Mouse (Mus musculus): ENCODE measurements around the gene Klhl8. TPM values are rescaled to one million over a fixed set of nuclear protein-coding genes. Genes with fewer than 3 reads are reported as not detected.

Gene Klhl8
- polyA plus RNA-seq, 1 experiment from 2014 or later, result 8.5 TPM

- ATAC-seq, result no peak
- H3K36me3 ChIP-seq, result no peaks in the 10 kb centered on the region
- no peak overlapping the region for H3K4me2 ChIP-seq (replicated peaks)
- no peak overlapping the region for H3K4me3 ChIP-seq (replicated peaks)
- H3K9ac ChIP-seq, result no peak overlapping the region
- H3K27ac ChIP-seq, result no peak overlapping the region
- H3K4me1 ChIP-seq (replicated peaks), result 0 out of 2 replicates have a peak, but pooled peaks cover 2% of the 10 kb centered on the region
- H3K9me3 ChIP-seq, result no peaks in the 10 kb centered on the region
- H3K27me3 ChIP-seq (replicated peaks), result no peaks in the 10 kb centered on the region
- WGBS, result 95% methylated on average over 3 of the region's 3 CpGs
These were observed 94.3 kb downstream of the Klhl8 start for GRCm38 (mm10) chr5:103816718-103817117.

GRCm38 (mm10) chr5:103815249-103815617, 95.8 kb downstream of the Klhl8 start:
- H3K9me3 ChIP-seq, result no peaks in the 10 kb centered on the region
- 37% methylated on average over 4 of the region's 4 CpGs for WGBS
- H3K27ac ChIP-seq, result no peak overlapping the region
- H3K27me3 ChIP-seq (replicated peaks), result no peaks in the 10 kb centered on the region
- no peak overlapping the region for H3K4me3 ChIP-seq (replicated peaks)
- no peak overlapping the region for H3K9ac ChIP-seq
- no peaks in the 10 kb centered on the region for H3K4me1 ChIP-seq (replicated peaks)
- H3K4me2 ChIP-seq (replicated peaks), result no peak overlapping the region
- ATAC-seq, result no peak
- no peaks in the 10 kb centered on the region for H3K36me3 ChIP-seq

GRCm38 (mm10) chr5:103814551-103815248, 96.4 kb downstream of the Klhl8 start:
- H3K36me3 ChIP-seq, result no peaks in the 10 kb centered on the region
- no peak overlapping the region for H3K4me2 ChIP-seq (replicated peaks)
- H3K4me3 ChIP-seq (replicated peaks), result no peak overlapping the region
- H3K9ac ChIP-seq, result no peak overlapping the region
- H3K4me1 ChIP-seq (replicated peaks), result no peaks in the 10 kb centered on the region
- peak; percentile 75 for ATAC-seq
- H3K27ac ChIP-seq, result peak overlapping the region; percentile 44
- no peaks in the 10 kb centered on the region for H3K27me3 ChIP-seq (replicated peaks)
- H3K9me3 ChIP-seq, result no peaks in the 10 kb centered on the region
- 38% methylated on average over 16 of the region's 16 CpGs for WGBS

GRCm38 (mm10) chr5:103813997-103814542, 97.0 kb downstream of the Klhl8 start:
- Histone ChIP-seq H3K27ac (peak overlapping the region; percentile 44; the same call in 1 of the 2 replicates), H3K4me2 (replicated peaks) (no peak overlapping the region), H3K4me1 (replicated peaks) (no peaks in the 10 kb centered on the region), H3K4me3 (replicated peaks) (no peak overlapping the region), H3K9me3 (no peaks in the 10 kb centered on the region), H3K27me3 (replicated peaks) (no peaks in the 10 kb centered on the region), H3K36me3 (no peaks in the 10 kb centered on the region), H3K9ac (no peak overlapping the region)
- no peak for ATAC-seq
- WGBS, result 76% methylated on average over 12 of the region's 12 CpGs

GRCm38 (mm10) chr5:103813291-103813690, 97.8 kb downstream of the Klhl8 start:
- H3K27me3 ChIP-seq (replicated peaks), result no peaks in the 10 kb centered on the region
- no peak for ATAC-seq
- no peaks in the 10 kb centered on the region; the same call in 1 of the 2 replicates for H3K4me1 ChIP-seq (replicated peaks)
- no peaks in the 10 kb centered on the region for H3K36me3 ChIP-seq
- H3K27ac ChIP-seq, result no peak overlapping the region
- no peak overlapping the region for H3K9ac ChIP-seq
- no peaks in the 10 kb centered on the region for H3K9me3 ChIP-seq
- 83% methylated on average over 5 of the region's 5 CpGs for WGBS
- H3K4me2 ChIP-seq (replicated peaks), result no peak overlapping the region
- H3K4me3 ChIP-seq (replicated peaks), result no peak overlapping the region

Other genes with a start within 250 kb of the Klhl8 start
- gene Aff1, start 218.9 kb downstream of the Klhl8 start, polyA plus RNA-seq (2015; fragmentation: Nextera tagmentation; extraction: Ambion mirVana), result 5.3 TPM in 2 replicates
- 22.0 and 24.0 TPM in 2 replicates for gene Hsd17b13, start 66.2 kb upstream of the Klhl8 start, polyA plus RNA-seq (2015; fragmentation: Nextera tagmentation; extraction: Ambion mirVana)
- 8.2 and 8.4 TPM in 2 replicates for gene Hsd17b11, start 110.7 kb upstream of the Klhl8 start, polyA plus RNA-seq (2015; fragmentation: Nextera tagmentation; extraction: Ambion mirVana)
- 61.7 and 63.6 TPM in 2 replicates for gene Nudt9, start 135.0 kb upstream of the Klhl8 start, polyA plus RNA-seq (2015; fragmentation: Nextera tagmentation; extraction: Ambion mirVana)
- gene Gm17660, start 166.3 kb upstream of the Klhl8 start, polyA plus RNA-seq (2015; fragmentation: Nextera tagmentation; extraction: Ambion mirVana), result not detected in 2 replicates
- 185 and 198 TPM in 2 replicates for gene Sparcl1, start 202.5 kb upstream of the Klhl8 start, polyA plus RNA-seq (2015; fragmentation: Nextera tagmentation; extraction: Ambion mirVana)